Mouse (Mus musculus) hindbrain, embryonic 13.5 days (tissue): ENCODE measurements around the gene Rho. TPM values are rescaled to one million over a fixed set of nuclear protein-coding genes. Genes with fewer than 3 reads are reported as not detected.

Experiments used
- ATAC-seq: fragments of 200-750 bp; cut with Nextera tagmentation; 2 replicates; pipeline ENCODE4 v1.8.0; 2017; ENCODE audit warnings: moderate TSS enrichment; ENCODE audit not compliant: low FRiP score
- H3K27ac ChIP-seq: fragments of 300-500 bp; sonication (generic); 2 replicates; pipeline ENCODE4 v1.5.1; 2015; ENCODE audit warnings: inconsistent platforms, mild to moderate bottlenecking, moderate library complexity
- H3K27me3 ChIP-seq: fragments of 300-500 bp; sonication (generic); 2 replicates; pipeline ENCODE4 v1.6.1; 2015; ENCODE audit warnings: mild to moderate bottlenecking, inconsistent platforms
- H3K36me3 ChIP-seq: fragments of 300-500 bp; sonication (generic); 2 replicates; pipeline ENCODE4 v1.6.1; 2015; ENCODE audit warnings: mild to moderate bottlenecking, inconsistent platforms
- H3K4me1 ChIP-seq: fragments of 300-500 bp; sonication (generic); replicated peaks from 2 replicates; pipeline ENCODE4 v1.6.1; 2015; ENCODE audit warnings: inconsistent platforms
- H3K4me2 ChIP-seq: fragments of 300-500 bp; sonication (generic); 2 replicates; pipeline ENCODE4 v1.6.1; 2015; ENCODE audit warnings: inconsistent platforms, mild to moderate bottlenecking, moderate library complexity
- H3K4me3 ChIP-seq: fragments of 300-500 bp; sonication (generic); 2 replicates; pipeline ENCODE4 v1.5.1; 2015; ENCODE audit warnings: mild to moderate bottlenecking, inconsistent platforms
- H3K9ac ChIP-seq: fragments of 300-500 bp; sonication (generic); 2 replicates; pipeline ENCODE4 v1.6.1; 2015; ENCODE audit warnings: mild to moderate bottlenecking, inconsistent platforms
- H3K9me3 ChIP-seq: fragments of 300-500 bp; sonication (generic); 2 replicates; pipeline ENCODE4 v1.6.1; 2016; ENCODE audit warnings: inconsistent platforms
- WGBS: fragments of 180-500 bp; shearing (Covaris S2); methylation state at CpG from one replicate; pipeline ENCODE4 v1.1.7; 2015; 5-methylcytosine and 5-hydroxymethylcytosine counted together
- polyA plus RNA-seq: library from polyadenylated mRNA; unstranded; fragments of >200 nt; fragmentation: Nextera tagmentation; extraction: Ambion mirVana; gene quantifications from 2 replicates; pipeline ENCODE4 v1.2.1, GENCODE M21; 2015

Gene Rho
- polyA plus RNA-seq, 1 experiment from 2014 or later = 0.21 TPM

DNA sequence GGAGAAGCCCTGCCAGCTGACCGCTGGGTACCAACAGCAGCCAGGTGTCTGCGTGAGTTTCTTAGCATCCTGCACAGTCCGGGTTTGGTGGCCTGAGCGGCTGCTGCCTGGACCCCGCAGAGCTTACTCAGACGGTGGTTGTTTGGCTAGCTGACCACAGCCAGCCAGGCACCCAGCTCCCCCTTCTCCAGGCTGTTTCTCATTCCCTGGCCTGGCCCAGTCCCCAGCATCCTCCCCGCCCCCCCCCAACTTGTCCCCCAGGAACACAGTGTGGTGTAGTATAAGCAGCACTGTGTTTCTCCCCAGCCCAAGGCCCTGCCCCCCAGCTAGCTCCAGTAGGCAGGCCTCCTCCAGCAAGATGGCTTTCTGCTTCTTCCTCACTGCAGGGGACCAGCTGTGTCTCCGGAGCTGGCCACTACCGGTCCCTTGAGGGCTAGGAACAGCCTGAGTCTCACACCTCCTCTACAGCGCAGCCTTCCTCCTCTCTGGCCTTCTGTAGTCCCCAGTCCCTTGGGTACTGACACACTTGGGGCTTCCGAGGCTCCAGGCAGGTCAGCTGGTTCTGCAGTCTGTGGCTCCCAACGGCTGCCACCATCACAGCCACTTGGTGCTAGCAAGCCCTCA lies 55.0 kb downstream of the Rho start:
- 42% methylated on average over 12 of the region's 12 CpGs for WGBS
- peaks cover 13% of the 10 kb centered on the region for H3K27me3 ChIP-seq
- H3K4me3 ChIP-seq = no peak overlapping the region
- H3K36me3 ChIP-seq = no peaks in the 10 kb centered on the region
- peak overlapping the region; percentile 30; the same call in 1 of the 2 replicates for H3K27ac ChIP-seq
- 0 out of 2 replicates have a peak overlapping the region, but pooled peaks have one; percentile 8 for H3K4me2 ChIP-seq
- H3K9ac ChIP-seq = peak overlapping the region; percentile 29; the same call in 1 of the 2 replicates
- no peaks in the 10 kb centered on the region for H3K9me3 ChIP-seq
- H3K4me1 ChIP-seq = peaks cover 41% of the 10 kb centered on the region
- no peak for ATAC-seq

- Histone ChIP-seq H3K27ac (peak overlapping the region; percentile 30; the same call in 1 of the 2 replicates), H3K9ac (peak overlapping the region; percentile 29; the same call in 1 of the 2 replicates), H3K4me2 (0 out of 2 replicates have a peak overlapping the region, but pooled peaks have one; percentile 8), H3K9me3 (no peaks in the 10 kb centered on the region), H3K4me3 (no peak overlapping the region), H3K4me1 (peaks cover 47% of the 10 kb centered on the region), H3K36me3 (no peaks in the 10 kb centered on the region), H3K27me3 (peaks cover 19% of the 10 kb centered on the region)
- no peak for ATAC-seq
- WGBS = 52% methylated on average over 9 of the region's 9 CpGs
Measured at GRCm38 (mm10) chr6:115987096-115987747, 55.7 kb downstream of the Rho start.

DNA sequence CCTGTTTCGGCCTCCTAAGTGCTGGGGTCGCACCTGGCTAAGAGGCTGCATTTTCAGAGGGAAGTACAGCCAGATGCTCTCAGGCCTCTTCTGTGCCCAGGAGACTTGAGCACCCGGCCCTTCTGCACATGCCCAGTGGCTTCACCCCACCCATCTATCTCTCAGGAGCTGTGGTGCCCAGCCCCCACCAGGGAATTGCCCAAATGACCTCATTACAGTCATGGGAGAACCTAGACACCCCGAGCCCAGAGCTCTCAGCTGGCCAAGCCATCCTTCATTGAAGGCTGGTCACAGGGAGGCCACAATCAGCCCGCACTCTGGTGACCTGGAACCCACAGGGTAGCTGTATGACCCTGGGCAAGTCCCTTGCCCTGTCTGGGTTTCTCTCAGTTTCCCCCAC lies 57.5 kb downstream of the Rho start:
- 69% methylated on average over 5 of the region's 5 CpGs for WGBS
- H3K9ac ChIP-seq = no peak overlapping the region
- H3K4me2 ChIP-seq = no peak overlapping the region
- H3K9me3 ChIP-seq = no peaks in the 10 kb centered on the region
- H3K36me3 ChIP-seq = no peaks in the 10 kb centered on the region
- ATAC-seq = no peak
- peaks cover 61% of the 10 kb centered on the region for H3K4me1 ChIP-seq
- H3K4me3 ChIP-seq = no peak overlapping the region
- peaks cover 37% of the 10 kb centered on the region for H3K27me3 ChIP-seq
- H3K27ac ChIP-seq = no peak overlapping the region

GRCm38 (mm10) chr6:115989607-115990006 lies 58.1 kb downstream of the Rho start:
- no peak overlapping the region for H3K4me3 ChIP-seq
- H3K27ac ChIP-seq = no peak overlapping the region
- peaks cover 43% of the 10 kb centered on the region for H3K27me3 ChIP-seq
- no peaks in the 10 kb centered on the region for H3K9me3 ChIP-seq
- no peaks in the 10 kb centered on the region for H3K36me3 ChIP-seq
- 55% methylated on average over 4 of the region's 4 CpGs for WGBS
- ATAC-seq = no peak
- peaks cover 65% of the 10 kb centered on the region for H3K4me1 ChIP-seq
- H3K9ac ChIP-seq = no peak overlapping the region
- no peak overlapping the region for H3K4me2 ChIP-seq

Other genes with a start within 250 kb of the Rho start
- gene Tmem40, start 169.3 kb upstream of the Rho start, polyA plus RNA-seq = 1.6 and 1.7 TPM in 2 replicates
- 14.8 and 15.0 TPM in 2 replicates for gene Cand2, start 157.2 kb upstream of the Rho start, polyA plus RNA-seq
- gene Rpl32, start 123.0 kb upstream of the Rho start, polyA plus RNA-seq = 1,291 and 1,358 TPM in 2 replicates
- 3.0 and 3.4 TPM in 2 replicates for gene Efcab12, start 93.3 kb upstream of the Rho start, polyA plus RNA-seq
- 10.7 and 13.3 TPM in 2 replicates for gene Mbd4, start 78.4 kb upstream of the Rho start, polyA plus RNA-seq
- 25.3 and 27.7 TPM in 2 replicates for gene Ift122, start 78.3 kb upstream of the Rho start, polyA plus RNA-seq
- gene H1foo, start 13.2 kb downstream of the Rho start, polyA plus RNA-seq = not detected in 2 replicates
- 9.1 and 11.3 TPM in 2 replicates for gene Plxnd1, start 63.3 kb downstream of the Rho start, polyA plus RNA-seq